Mouse (Mus musculus) layer of hippocampus, postnatal 25 days (tissue): Measurements from ENCODE around the gene Megf8. TPM values are rescaled to one million over a fixed set of nuclear protein-coding genes. Genes with fewer than 3 reads are reported as not detected.
A peak's percentile ranks its signal among the peaks of the same experiment; 100 is the strongest.

ENCODE experiments used
- DNase-seq, 2 experiments: peaks; one replicate each; pipeline ENCODE4 v3.0.0; 2022; ENCODE audit warnings: mixed read lengths in 2 of 2, low spot score in 1 of 2; ENCODE audit errors: extremely low spot score in 1 of 2
- total RNA-seq, 2 experiments: library from RNA; stranded (reverse); gene quantifications; 2 replicates each; pipeline ENCODE4 v1.2.3; 2021

Gene Megf8
- total RNA-seq, 2 experiments from 2014 or later = 93.9 to 98.8 TPM

- peak; percentile 67 to 78 for DNase-seq
These were observed 38.5 kb upstream of the Megf8 start for GRCm38 (mm10) chr7:25278341-25279075.

- peak; percentile 81 to 95 for DNase-seq
These were observed 37.7 kb upstream of the Megf8 start for GRCm38 (mm10) chr7:25279076-25279860.

- no peak for DNase-seq
These were observed 36.8 kb upstream of the Megf8 start for GRCm38 (mm10) chr7:25279861-25280791.

DNA sequence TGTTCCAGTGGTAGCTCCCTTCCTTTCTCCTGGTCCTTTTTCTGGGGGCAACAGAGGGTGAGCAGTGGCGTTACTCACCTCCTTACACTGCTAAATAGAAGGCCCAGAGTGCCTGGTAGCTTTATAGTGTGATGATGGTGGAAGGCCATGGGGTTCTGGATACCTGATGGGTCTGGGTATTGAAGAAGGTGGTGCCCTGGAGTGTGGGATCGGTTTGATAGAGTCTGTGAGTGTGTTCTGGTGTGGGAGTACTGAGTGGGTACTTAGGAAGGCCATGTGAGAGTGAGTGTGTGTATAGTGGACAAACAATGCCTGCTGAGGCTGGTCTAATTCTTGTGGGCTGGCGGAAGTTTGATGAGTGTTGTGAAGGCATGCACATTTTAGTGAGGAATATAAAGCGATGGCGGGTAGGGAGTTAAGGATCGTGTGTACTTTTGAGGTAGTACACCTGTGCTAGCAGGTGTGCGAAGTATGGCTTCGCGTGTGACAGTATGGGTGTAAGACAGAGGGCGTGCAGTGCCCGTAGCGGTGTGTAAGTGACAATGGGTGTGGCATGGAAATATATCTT, 35.7 kb upstream of the Megf8 start:
- no peak for DNase-seq

GRCm38 (mm10) chr7:25281734-25282601, 35.0 kb upstream of the Megf8 start:
- DNase-seq = peak; percentile 88 to 94

- no peak for DNase-seq
These were observed 34.2 kb upstream of the Megf8 start for GRCm38 (mm10) chr7:25282731-25283211.

GRCm38 (mm10) chr7:25283637-25284036, 33.3 kb upstream of the Megf8 start:
- DNase-seq = no peak

DNA sequence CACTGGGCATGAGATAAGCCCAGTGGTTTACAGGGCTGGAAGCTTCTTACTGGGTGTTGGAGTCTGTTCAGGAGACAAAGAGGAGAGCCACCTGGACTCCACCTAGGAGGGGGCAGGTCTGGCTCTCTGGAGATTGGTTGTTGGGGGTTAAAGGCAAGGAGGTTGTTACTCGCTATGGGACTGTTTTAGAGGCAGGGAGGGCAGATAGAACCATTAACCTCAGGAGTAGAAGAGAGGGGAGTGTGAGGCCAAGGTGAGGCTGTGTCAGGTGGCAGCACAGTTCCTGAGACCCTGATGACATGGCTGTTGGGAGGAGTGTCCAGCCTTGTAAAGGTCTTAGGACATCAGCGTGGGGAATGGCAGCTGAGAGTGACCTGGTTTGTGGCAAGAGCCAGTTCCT, 32.8 kb upstream of the Megf8 start:
- no peak for DNase-seq

- DNase-seq = no peak
These were observed 32.2 kb upstream of the Megf8 start for GRCm38 (mm10) chr7:25284766-25285165.

- no peak for DNase-seq
These were observed 31.3 kb upstream of the Megf8 start for GRCm38 (mm10) chr7:25285511-25286238.

- DNase-seq = no peak
These were observed 30.0 kb upstream of the Megf8 start for GRCm38 (mm10) chr7:25286989-25287388.

GRCm38 (mm10) chr7:25288011-25288410, 29.0 kb upstream of the Megf8 start:
- DNase-seq = no peak

- DNase-seq = no peak
These were observed 28.2 kb upstream of the Megf8 start for GRCm38 (mm10) chr7:25288721-25289120.

DNA sequence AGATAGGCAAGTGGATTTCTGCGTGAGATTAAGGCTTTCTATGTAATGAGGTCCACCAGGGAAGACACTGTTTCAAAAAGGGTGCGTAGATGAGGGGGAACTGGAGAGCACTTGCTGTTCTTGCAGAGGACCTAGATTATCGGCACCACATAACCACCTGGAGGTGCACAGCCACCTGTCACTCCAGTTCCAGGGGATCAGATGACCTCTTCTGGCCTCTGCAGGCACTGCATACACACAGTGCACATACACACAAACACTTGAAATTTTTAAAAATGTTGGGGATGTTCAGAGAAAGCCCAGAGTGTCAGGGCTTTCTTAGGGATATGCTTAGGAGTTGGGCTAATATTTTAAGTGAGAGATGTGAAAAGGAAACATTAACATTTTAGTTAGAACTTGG, 27.0 kb upstream of the Megf8 start:
- no peak for DNase-seq

GRCm38 (mm10) chr7:25290463-25290862, 26.5 kb upstream of the Megf8 start:
- DNase-seq = no peak

- no peak for DNase-seq
These were observed 26.1 kb upstream of the Megf8 start for GRCm38 (mm10) chr7:25290911-25291310.

GRCm38 (mm10) chr7:25292107-25292506, 24.9 kb upstream of the Megf8 start:
- no peak for DNase-seq

DNA sequence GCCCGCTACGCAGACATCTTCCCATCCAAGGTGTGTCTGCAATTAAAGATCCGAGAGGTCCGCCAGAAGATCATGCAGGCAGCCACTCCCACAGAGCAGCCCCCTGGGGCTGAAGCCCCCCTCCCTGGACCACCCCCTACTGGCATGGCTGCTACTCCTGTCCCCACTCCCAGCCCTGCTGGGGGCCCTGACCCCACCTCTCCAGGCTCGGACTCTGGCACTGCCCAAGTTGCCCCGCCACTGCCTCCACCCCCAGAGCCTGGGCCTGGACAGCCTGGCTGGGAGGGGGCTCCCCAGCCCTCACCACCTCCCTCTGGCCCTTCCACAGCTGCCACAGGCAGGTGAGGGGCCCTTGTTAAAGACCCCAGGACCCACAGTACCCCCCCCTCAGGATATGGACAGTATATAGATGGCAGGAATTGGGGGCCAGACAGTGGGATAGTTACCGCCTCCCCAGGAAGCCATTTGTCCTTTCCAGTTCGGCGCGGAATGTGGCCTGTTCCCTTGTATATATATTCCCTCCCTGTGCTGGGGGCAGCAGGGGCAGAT, 23.7 kb upstream of the Megf8 start:
- no peak for DNase-seq
